In the genomic region with DNA sequence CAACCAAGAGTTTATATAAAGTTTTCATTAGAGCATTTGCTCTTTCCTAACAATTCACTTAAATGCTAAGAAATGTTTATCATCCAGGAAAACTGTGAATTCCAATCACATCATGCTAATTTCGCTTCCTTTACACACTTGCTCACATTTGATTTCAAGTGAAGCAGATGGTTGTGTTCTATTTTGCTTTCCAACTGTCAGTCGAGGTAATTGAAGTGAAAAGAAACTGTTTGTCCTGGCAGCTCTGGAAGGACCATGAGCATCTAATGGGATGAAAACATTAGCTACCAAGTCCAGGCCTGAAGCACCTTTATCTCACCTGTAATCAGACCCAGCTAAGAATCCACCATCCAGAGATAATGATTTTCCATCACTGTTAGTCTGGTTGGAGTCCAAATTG, we compare ENCODE assay signal across 17 mouse cellular contexts.
"Had no signal": no experiment of that assay in that cellular context is flagged by ENCODE, and none has a peak within 500 bp of the region (broad histone marks: within the 10 kb centered on the region; RNA-seq: fewer than 3 reads in every experiment).

No protein-coding gene starts in this region.

- ATAC-seq: intestine, embryonic 16.5 days; liver, embryonic 12.5 days; midbrain, embryonic 15.5 days had no signal

- H3K27ac ChIP-seq: left cerebral cortex, adult 2 months; limb, embryonic 15.5 days; liver, embryonic 12.5 days; midbrain, embryonic 10.5 days; midbrain, embryonic 15.5 days; neural tube, embryonic 13.5 days; stomach, postnatal 0 days had no signal

- H3K4me3 ChIP-seq: left cerebral cortex, adult 2 months; limb, embryonic 15.5 days; liver, embryonic 12.5 days; midbrain, embryonic 10.5 days; midbrain, embryonic 15.5 days; neural tube, embryonic 13.5 days had no signal

- DNase-seq: kidney, adult 2 months; kidney, postnatal 25 days; lung, embryonic 14.5 days; lung, postnatal 10 days; lung, postnatal 4 days; right cerebral cortex, adult 18-20 months; right cerebral cortex, postnatal 25 days; thymus, adult 18-20 months; thymus, postnatal 14 days had no signal
